Mouse (Mus musculus) gastrocnemius, postnatal 14 days (tissue): ENCODE data around the gene Zfp644. TPM values are rescaled to one million over a fixed set of nuclear protein-coding genes. Genes with fewer than 3 reads are reported as not detected.

ENCODE experiments used
- DNase-seq: peaks from one replicate; pipeline ENCODE4 v3.0.0; 2021; ENCODE audit warnings: mixed read lengths
- intact Hi-C: fragments of 180-260 bp; cut with DNase I; formaldehyde crosslinking; loops from one replicate; pipeline ENCODE4 v1.15.1; 2025; ENCODE audit warnings: low total_unique reads
- total RNA-seq, 2 experiments: library from RNA; stranded (reverse); gene quantifications; 2 replicates each; pipeline ENCODE4 v1.2.3; 2021

Gene Zfp644
- total RNA-seq, 2 experiments from 2014 or later, result 40.2 to 43.9 TPM

GRCm38 (mm10) chr5:106608798-106609197 is 88.3 kb downstream of the Zfp644 start, which contains the start of gene Gm17304:
Gm17304 (plus strand) TSS chr5:106609098.
- intact Hi-C loops, result no loop called here
- no peak for DNase-seq

GRCm38 (mm10) chr5:106607081-106607480 is 90.0 kb downstream of the Zfp644 start:
- no peak for DNase-seq
- intact Hi-C loops, result no loop called here

- DNase-seq, result no peak
- intact Hi-C loops, result no loop called here
Measured at GRCm38 (mm10) chr5:106605096-106605495, 92.0 kb downstream of the Zfp644 start.

- intact Hi-C loops, result no loop called here
- no peak for DNase-seq
Measured at GRCm38 (mm10) chr5:106604381-106604780, 92.7 kb downstream of the Zfp644 start.

GRCm38 (mm10) chr5:106599482-106599881 is 97.6 kb downstream of the Zfp644 start:
- no peak for DNase-seq
- intact Hi-C loops, result no loop called here

- intact Hi-C loops, result no loop called here
- DNase-seq, result no peak
Measured at GRCm38 (mm10) chr5:106597472-106597871, 99.6 kb downstream of the Zfp644 start.

- DNase-seq, result no peak
- intact Hi-C loops, result no loop called here
Measured at GRCm38 (mm10) chr5:106594388-106594787, 102.7 kb downstream of the Zfp644 start.

GRCm38 (mm10) chr5:106590686-106591085 is 106.4 kb downstream of the Zfp644 start:
- intact Hi-C loops, result no loop called here

GRCm38 (mm10) chr5:106589670-106590069 is 107.4 kb downstream of the Zfp644 start:
- intact Hi-C loops, result no loop called here
- no peak for DNase-seq

More at GRCm38 (mm10) chr5:106590686-106591085, 106.4 kb downstream of the Zfp644 start:
- no peak for DNase-seq

- no peak for DNase-seq
- intact Hi-C loops, result no loop called here
Measured at GRCm38 (mm10) chr5:106589006-106589405, 108.1 kb downstream of the Zfp644 start.

GRCm38 (mm10) chr5:106580943-106581342 is 116.1 kb downstream of the Zfp644 start:
- intact Hi-C loops, result no loop called here
- no peak for DNase-seq

- no peak for DNase-seq
- intact Hi-C loops, result no loop called here
Measured at GRCm38 (mm10) chr5:106577237-106577888, 119.7 kb downstream of the Zfp644 start.

GRCm38 (mm10) chr5:106575098-106575497 is 122.0 kb downstream of the Zfp644 start:
- DNase-seq, result no peak
- intact Hi-C loops, result no loop called here

- intact Hi-C loops, result no loop called here
- peak; percentile 80 for DNase-seq
Measured at GRCm38 (mm10) chr5:106574560-106574946, 122.5 kb downstream of the Zfp644 start.

GRCm38 (mm10) chr5:106573742-106574559 is 123.1 kb downstream of the Zfp644 start:
- no peak for DNase-seq
- intact Hi-C loops, result no loop called here

Other genes with a start within 250 kb of the Zfp644 start
- not detected for gene Barhl2, start 239.1 kb downstream of the Zfp644 start, total RNA-seq
- gene Gm17304, start 88.2 kb downstream of the Zfp644 start, total RNA-seq, result not detected
- not detected for gene Hfm1, start 229.0 kb upstream of the Zfp644 start, total RNA-seq